Mouse (Mus musculus): ENCODE results near the gene Morc1.

GRCm38 (mm10) chr16:48611436-48611835, 180.4 kb downstream of the Morc1 start:
- TF ChIP-seq POLR2A (IDR thresholded peaks at IDR 0.05; ENCODE audit: low read depth, low read length) (no peak), MEF2A (IDR thresholded peaks at IDR 0.05; ENCODE audit: borderline replicate concordance, low read depth, low read length) (no peak), CTCF (conservative IDR thresholded peaks at IDR 0.05 in 1 of 2, IDR thresholded peaks at IDR 0.05 in 1 of 2; ENCODE audit: low read depth in 2 of 2, low read length in 2 of 2) (no peak), HCFC1 (IDR thresholded peaks at IDR 0.05; ENCODE audit: low read depth, low read length) (no peak), ETS1 (conservative IDR thresholded peaks at IDR 0.05; ENCODE audit: low read depth, low read length) (no peak), EP300 (IDR thresholded peaks at IDR 0.05; ENCODE audit: low read length) (no peak), RCOR1 (conservative IDR thresholded peaks at IDR 0.05; ENCODE audit: low read depth, low read length) (no peak), USF1 (IDR thresholded peaks at IDR 0.05; ENCODE audit: low read depth, low read length) (no peak), NRF1 (IDR thresholded peaks at IDR 0.05; ENCODE audit: low read depth, low read length) (no peak), TCF12 (IDR thresholded peaks at IDR 0.05; ENCODE audit: low read depth, low read length) (no peak), ELF1 (IDR thresholded peaks at IDR 0.05; ENCODE audit: low read depth, low read length) (no peak)
